Mouse (Mus musculus) c-Kit-positive CD71-positive TER-119-positive erythroid progenitor cells, embryonic 14.5 days (primary cell): ENCODE results near the gene Clnk.
"Not testable (repeated sequence)": the region's sequence is repeated elsewhere in the genome, so short reads cannot be mapped to it uniquely, and the experiment has no call there.

ENCODE experiments used
- DNase-seq: peaks from one replicate; pipeline ENCODE4 v3.0.0-alpha.2; 2013; ENCODE audit warnings: low spot score

Clnk gene

DNA sequence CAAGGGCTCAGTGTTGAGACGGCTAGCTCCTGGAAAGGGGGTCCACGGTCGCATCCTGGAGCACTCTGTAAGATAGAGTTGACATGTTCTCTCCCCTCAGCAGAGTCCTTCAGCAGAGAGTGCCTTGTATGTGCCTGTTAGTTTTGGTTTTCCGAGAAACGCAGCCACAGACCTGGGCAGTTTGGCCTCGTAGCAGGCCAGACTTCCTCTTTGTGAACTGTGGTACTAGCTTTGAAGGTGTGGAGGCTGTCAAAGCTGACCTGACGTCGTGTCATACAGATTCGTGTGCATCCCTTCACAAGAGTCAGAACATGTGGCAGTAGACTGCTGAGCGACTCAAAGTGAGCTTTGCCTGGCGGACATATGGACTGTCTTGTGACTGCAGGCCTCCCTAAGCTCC is at the start of gene Clnk:
TSS of gene Clnk (minus strand) at position 191 of the 400 bp plus-strand sequence.
- no peak for DNase-seq

GRCm38 (mm10) chr5:38905271-38905670 is 28.7 kb upstream of the Clnk start:
- no peak for DNase-seq

DNA sequence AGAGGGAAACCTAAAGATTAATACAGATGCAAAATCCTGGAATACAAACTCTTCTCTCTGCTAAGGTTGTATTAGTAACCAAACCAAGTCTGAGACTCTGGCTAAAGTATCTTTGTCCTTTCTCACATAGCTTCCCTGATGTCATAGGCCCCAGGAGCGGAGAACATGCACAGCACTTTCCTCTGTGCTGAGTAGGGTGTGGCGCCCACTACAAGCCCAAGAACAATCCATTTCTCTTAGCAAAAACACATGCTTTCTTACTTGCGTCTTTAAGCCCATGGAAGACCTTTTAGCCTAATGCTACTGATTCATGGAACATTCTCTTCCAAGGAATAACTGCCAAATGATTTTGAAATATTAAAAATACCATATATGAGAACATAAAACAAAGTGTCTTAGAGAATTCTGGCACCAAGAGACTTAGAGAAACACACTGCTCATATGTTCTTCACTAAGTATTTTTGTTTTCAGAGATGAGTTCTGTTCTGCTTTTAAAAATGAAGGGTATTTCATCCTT is 28.0 kb upstream of the Clnk start:
- DNase-seq, result no peak

DNA sequence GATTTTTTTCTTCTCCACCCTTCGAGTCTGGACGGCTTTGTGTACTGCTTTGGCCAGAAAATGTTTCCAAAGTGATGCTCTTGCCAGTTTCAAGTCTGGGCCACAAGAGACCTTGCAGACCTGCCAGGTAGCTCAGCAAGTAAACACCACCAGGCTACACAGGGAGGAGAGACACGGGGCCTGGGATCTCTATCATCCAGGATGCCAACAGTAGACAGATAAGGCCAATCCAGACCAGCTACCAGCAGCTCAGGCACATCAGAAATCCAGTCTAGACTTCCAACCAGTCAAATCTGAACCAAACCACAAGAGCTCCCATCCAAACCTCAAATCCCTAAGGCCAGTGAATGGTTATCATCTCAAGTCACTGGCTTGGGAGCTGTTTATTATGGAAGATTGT is 26.3 kb upstream of the Clnk start:
- DNase-seq, result no peak

DNA sequence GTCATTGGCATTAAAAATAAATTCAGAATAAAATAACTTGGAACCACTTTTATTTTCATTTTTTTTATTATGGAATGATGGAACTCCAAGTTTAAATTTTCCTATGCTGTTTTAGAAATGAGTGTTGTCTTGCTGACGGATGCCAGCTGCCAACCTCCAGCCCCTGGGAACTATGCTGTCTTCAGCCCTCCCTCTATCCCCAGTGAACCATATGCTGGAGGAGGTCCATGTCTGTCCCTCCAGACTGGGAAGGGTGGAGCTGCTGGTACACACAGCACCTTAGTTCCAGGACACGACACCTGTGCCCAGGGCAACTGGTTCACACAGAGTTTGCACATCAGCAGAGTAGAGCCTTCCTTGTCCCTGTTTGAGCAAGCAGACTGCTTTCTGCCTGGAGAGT is 22.4 kb upstream of the Clnk start:
- DNase-seq, result no peak

- DNase-seq, result no peak
Observed at GRCm38 (mm10) chr5:38888646-38889045, 12.0 kb upstream of the Clnk start.

GRCm38 (mm10) chr5:38886623-38887275 is 10.1 kb upstream of the Clnk start:
- DNase-seq, result no peak

DNA sequence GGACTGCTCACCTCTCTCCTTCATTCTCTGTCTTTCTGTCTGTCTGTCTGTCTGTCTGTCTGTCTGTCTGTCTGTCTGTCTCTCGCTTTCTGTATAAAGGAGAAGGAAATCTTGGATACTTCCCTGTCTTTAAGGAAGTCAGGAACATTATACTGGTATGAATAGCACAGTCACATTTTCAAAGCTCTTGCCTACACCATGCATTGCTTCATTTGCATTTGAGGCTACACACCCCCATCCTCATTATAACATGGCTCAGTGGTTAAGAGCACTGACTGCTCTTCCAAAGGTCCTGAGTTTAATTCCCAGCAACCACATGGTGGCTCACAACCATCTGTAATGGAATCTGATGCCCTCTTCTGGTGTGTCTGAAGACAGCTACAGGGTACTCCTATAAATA is 6.0 kb upstream of the Clnk start:
- not testable (repeated sequence) for DNase-seq

DNA sequence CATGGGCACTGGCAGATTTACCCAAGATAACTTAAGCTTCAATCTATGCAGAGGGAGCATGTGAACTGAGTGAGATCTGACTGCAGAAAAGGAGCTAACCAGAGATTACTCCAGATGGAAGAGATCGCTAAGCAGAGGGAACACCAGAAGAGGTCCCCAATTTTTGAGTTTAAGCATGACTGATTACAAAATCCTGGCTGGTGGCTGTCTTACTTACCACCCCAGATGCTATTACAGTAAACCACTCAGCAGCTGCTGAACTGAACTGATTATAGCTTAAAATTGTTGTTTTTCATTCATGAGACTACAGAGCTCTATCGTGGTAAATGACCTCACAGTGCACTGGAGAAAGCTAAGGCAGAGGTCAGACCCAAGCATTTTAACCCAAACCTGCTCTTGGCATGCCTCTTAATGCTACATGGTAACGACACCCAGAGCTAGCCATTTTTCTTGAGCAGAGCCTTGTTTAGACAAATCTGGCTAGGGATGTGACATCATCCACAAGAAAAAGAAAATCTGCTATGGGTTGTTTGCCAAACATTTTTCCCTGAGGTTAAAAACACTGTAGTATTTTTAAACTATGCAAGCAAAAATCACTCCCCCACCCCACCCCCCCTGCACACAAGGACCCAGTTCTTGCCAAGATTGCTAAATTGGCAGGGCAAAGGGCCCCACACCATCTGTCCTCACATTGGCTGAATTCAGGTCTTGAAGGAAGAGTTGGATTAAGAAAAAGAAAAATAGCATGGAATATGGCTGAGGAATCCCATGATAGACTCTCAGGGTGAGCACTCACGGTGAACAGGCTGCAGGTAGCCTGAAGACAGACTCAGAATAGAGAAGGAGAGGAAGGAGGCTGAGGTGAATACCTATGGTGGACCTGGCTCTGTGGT is 5.4 kb upstream of the Clnk start:
- DNase-seq, result no peak

DNA sequence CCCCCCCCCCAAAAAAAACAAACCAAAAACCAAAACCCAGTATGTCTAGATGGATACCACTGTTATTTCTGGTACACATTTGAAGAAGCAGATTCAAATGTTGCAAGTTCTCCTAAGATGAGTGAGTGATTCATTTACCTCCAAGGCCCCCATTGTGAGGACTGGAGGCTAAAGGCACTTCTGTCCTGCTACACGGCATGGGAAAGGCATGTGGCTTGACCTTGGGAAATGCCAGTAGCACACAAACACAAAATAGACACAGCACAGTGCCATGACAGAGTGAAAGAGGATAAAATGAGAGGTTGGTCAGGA is 4.8 kb upstream of the Clnk start:
- DNase-seq, result no peak

DNA sequence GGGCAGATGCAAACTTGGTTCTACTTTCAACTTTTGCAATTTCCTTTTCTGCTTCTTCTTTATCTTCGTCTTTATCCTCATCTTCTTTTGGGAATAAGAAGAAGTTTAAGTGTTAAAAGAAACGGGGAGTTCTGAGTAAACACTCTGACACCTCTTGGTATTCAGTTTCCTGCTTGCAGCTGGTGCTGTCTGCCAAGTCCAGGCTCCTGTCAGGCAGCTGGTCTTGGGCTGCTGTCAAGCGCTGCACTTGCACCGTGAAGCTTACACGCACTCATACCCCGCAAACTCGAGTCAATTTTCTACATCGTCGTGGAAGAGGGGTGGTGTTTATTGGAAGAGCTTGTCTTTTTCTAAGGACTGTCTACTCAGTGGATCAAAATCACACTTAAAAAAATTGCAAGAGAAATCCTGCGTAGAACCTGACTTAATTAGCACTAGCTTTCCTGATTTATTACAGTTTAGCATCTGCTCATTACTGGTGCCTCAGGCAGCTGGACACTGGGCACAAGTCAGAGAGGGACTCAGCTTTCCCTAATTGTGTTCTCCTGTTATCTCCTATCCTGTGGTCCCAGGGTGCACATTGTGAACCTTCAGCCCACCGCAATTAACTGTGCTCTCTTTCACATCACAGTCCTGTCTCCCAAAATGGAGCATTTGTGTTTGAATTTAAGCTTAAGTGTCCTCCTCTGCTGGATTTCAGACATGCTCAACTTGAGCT is 3.5 kb upstream of the Clnk start:
- no peak for DNase-seq

DNA sequence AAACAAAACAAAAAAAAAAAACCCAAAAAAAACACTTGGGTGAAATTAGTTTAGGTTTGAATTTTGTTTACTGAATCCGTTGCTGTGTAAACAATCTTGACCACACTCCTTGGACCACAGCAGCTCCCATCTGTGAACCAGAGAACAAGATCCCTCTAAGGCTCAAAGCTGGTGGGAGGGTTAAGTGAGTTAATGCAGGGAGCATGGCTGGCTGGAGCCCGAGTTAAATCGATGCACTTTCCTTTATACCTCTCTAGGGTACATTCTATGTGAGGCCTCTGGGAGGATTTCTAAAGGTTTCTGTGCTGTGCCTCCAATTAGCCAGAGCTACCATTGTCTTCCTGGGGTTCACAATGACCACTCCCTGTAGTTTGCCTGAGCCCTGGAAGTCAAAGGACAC is 1.2 kb downstream of the Clnk start:
- DNase-seq, result no peak

GRCm38 (mm10) chr5:38874931-38875330 is 1.7 kb downstream of the Clnk start:
- DNase-seq, result no peak

- DNase-seq, result no peak
Observed at GRCm38 (mm10) chr5:38872906-38873305, 3.7 kb downstream of the Clnk start.

- DNase-seq, result no peak
Observed at GRCm38 (mm10) chr5:38871591-38871990, 5.0 kb downstream of the Clnk start.

DNA sequence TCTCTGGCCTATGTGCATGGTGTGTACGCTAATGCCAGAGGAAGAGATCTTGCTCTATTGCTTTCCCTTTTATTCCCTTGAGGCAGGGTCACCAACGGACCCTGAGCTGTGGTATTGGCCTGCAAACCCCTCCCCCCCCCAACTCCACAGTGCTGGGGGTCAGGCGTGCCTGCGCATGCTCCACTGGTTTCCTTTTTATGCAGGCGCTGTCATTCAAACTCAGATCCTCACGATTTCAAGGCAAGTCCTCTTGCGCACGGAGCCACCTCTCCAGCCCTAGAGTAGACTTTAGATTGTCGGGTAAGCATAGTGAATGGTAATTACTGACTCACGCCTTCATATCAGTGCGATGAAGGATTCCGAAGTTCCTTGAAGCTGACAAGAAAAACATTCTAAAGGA is 6.1 kb downstream of the Clnk start:
- no peak for DNase-seq

DNA sequence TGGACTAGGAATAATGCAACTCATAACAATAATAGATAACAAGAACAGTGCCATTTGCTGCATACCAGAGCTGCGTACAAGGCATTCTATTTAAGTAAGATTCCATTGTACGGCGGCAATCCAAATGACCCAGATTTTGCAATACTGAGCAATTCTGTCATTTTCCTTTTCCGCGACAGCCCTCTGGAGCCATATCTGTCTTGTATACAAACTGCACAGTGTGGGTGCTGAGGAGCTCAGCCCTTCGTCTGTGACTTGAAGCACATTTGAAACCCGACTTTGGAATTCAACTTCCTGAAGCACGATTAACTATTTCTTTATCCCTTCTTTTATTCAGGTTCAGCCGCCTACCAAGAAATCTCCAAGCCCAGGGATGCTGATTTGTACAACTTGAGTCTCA is 6.6 kb downstream of the Clnk start:
- DNase-seq, result no peak

GRCm38 (mm10) chr5:38864624-38865023 is 12.0 kb downstream of the Clnk start:
- no peak for DNase-seq

DNA sequence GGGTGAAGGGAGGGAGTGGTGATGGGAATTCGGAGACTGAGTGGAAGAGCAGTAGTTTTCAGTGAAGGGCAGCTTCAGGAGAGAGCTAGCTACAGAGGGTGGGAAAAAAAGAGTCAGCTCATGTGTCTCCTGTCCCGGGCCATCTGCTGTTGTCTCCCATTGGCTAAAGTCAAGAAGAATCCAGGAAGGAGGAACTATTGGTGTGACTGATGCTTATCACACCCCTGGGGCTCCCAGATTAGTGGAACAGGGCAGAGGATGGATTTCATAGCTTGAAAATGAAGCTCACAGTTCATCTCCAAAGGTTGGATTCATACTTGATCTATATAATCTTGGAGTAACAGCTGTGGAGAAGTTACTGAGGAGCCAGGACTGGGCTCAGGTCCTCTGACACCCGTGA is 13.6 kb downstream of the Clnk start:
- DNase-seq, result no peak

DNA sequence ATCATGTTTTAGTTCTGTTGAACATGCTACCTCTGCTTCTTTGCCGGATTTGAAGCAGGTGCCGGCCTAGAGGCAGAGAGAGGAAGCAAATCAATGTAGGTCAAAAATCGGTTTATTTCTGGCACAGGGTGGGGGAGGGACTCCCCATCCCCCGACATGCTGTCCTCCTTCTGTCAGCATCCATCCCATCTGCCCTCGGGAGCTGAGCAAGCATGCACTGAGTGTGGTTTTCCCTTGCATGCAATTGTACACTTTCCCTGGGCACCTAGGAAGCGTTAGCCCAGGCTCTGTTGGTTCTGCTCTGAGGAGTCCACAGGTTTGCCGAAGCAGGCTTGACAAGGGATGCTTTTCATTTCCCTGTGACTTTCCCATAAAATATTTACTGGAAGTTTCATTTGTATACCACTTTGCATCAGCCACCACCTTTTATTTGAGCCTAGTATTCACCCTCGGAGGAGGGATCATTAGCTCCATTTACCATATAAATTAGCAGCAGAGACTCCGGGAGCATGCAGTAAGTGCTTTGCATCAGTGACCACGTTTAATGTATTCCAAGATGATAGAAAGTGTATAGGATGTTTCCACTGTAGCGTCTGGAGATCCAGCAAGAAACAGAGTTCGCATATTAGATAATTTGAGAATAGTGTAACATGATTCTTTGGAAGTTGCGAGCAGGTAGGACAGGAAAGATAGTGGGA is 14.2 kb downstream of the Clnk start:
- no peak for DNase-seq

DNA sequence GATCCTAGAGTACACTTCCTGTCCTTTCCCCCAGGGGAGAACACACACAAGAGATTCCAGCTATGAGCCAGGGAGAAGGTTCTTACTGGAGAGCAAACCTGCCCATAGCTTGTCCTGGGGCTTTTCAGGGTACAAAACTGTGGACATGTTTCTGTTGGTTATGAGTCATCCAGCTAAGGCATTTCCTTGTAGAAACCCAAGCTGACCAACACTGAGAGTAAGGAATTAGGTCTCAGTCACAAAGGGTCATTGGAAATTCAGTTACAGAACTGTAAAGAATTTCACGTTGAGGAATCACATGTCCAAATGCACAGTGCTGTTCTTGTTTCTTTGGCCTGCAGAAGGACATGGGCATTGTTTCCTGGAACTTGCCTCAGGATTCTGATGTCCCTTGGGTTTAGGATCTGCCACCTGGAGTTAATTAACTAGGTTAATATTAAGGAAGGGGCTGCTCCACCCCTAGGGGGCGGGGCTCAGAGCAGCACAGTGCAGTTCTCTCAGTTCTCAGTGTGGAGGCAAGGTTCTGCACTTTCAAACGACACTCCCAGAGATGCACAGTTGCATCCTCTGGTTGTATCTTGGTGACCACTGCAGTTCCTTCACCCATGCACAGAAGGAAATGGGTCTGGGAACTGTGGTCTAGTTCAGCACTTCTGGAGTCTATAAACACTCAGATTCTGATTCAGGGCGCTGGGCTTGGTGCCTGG is 18.4 kb downstream of the Clnk start:
- DNase-seq, result no peak

- no peak for DNase-seq
Observed at GRCm38 (mm10) chr5:38857591-38857990, 19.0 kb downstream of the Clnk start.
